Mouse (Mus musculus) thymus, postnatal 10 days (tissue): Measurements from ENCODE around the gene Gm10486.
"Not testable (repeated sequence)": the region's sequence is repeated elsewhere in the genome, so short reads cannot be mapped to it uniquely, and the experiment has no call there.

ENCODE experiments used
- DNase-seq, 2 experiments: peaks; one replicate each; pipeline ENCODE4 v3.0.0; 2021; ENCODE audit warnings: low spot score in 2 of 2

The Gm10486 gene

GRCm38 (mm10) chrX:35067084-35067483, at the start of gene Gm10486:
TSS of gene Gm10486 (plus strand) at chrX:35067384.
- not testable (repeated sequence) for DNase-seq
